Mouse (Mus musculus) olfactory bulb, adult 2 months (tissue): ENCODE results near the gene A730061H03Rik.

Experiments used
- CTCF ChIP-seq: fragments of 200-500 bp; IDR thresholded peaks from 2 replicates; pipeline ENCODE4 v1.5.1; 2012; ENCODE audit warnings: low read depth, mild to moderate bottlenecking, low read length, moderate library complexity; ENCODE audit not compliant: insufficient read depth
- POLR2A ChIP-seq: fragments of 200-500 bp; IDR thresholded peaks from 2 replicates; pipeline ENCODE4 v1.6.1; 2012; ENCODE audit warnings: mild to moderate bottlenecking, low read depth, low read length, moderate library complexity; ENCODE audit not compliant: insufficient read depth

DNA sequence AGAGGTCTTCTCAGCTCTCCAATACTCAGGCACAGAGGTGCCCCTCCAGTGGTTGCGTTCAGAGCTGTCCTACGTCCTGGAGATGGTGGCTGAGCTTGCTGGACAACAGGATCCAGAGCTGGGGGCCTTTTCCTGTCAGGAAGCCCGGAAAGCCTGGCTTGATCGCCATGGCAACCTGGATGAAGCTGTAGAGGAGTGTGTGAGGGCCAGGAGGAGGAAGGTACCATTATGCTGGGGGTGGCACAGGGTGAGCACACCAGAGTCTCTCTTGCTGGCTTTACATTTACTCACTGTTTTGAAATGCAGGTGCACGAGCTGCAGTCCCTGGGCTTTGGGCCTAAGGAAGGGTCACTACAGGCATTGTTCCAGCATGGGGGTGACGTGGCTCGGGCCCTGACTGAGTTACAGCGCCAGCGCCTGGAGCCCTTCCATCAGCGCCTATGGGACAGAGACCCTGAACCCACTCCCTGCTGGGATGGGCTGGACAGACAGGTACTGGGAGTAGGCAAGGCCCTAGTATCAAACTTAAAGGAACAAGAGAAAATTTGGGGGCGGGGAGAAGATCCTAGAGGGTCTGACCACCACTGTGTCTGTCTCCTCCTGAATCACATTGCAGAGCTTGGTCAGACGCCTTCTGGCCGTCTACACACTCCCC, 36.0 kb upstream of the A730061H03Rik start:
- TF ChIP-seq POLR2A (no peak), CTCF (no peak)
